In genomic region chr6:71826869-71827268, GRCm38 (mm10) we compare ENCODE assay signal across 8 mouse cellular contexts. TPM values are rescaled to one million over a fixed set of nuclear protein-coding genes. Genes with fewer than 3 reads are reported as not detected.
DNase-seq lines count a peak whose midpoint lies in the region; ATAC-seq lines count a peak whose summit lies in the region.

Gene Mrpl35 (minus strand): TSS chr6:71826969.

- no peaks in the 10 kb centered on the region for H3K36me3 ChIP-seq in heart, embryonic 14.5 days (ENCODE audit: control insufficient read depth, insufficient read depth, low read length)
- no peaks in the 10 kb centered on the region for H3K36me3 ChIP-seq in stomach, embryonic 14.5 days (ENCODE audit: control insufficient read depth, insufficient read depth, low read length)

- H3K27me3 ChIP-seq in heart, embryonic 14.5 days (ENCODE audit: control insufficient read depth, insufficient read depth, low read length) = no peaks in the 10 kb centered on the region
- no peaks in the 10 kb centered on the region for H3K27me3 ChIP-seq in stomach, embryonic 14.5 days (ENCODE audit: control insufficient read depth, insufficient read depth, low read length)

- no peak within 1 kb of the TSS for H3K27ac ChIP-seq in brown adipose tissue, adult 24 weeks (replicated peaks; ENCODE audit: low read depth, low read length)
- no peak within 1 kb of the TSS for H3K27ac ChIP-seq in heart, embryonic 14.5 days (replicated peaks in 1 of 2; ENCODE audit: control insufficient read depth in 1 of 2, insufficient read depth in 1 of 2, low read depth in 2 of 2, low read length in 2 of 2)
- no peak within 1 kb of the TSS for H3K27ac ChIP-seq in stomach, embryonic 14.5 days (ENCODE audit: low read length)

- H3K9me3 ChIP-seq in heart, embryonic 14.5 days (ENCODE audit: control insufficient read depth, low read length) = no peaks in the 10 kb centered on the region
- H3K9me3 ChIP-seq in stomach, embryonic 14.5 days (ENCODE audit: control insufficient read depth, low read depth, low read length) = no peaks in the 10 kb centered on the region

- intact Hi-C loops in left cerebral cortex, postnatal 4 days (cut with DNase I) = no loop called here

- no peak within 1 kb of the TSS for H3K4me2 ChIP-seq in heart, embryonic 14.5 days (ENCODE audit: low read length)
- no peak within 1 kb of the TSS for H3K4me2 ChIP-seq in stomach, embryonic 14.5 days (replicated peaks; ENCODE audit: low read depth, low read length)

- no peak for ATAC-seq in heart, embryonic 14.5 days (ENCODE audit: insufficient number of reproducible peaks, insufficient read depth, low FRiP score, low read depth)
- no peak for ATAC-seq in stomach, embryonic 14.5 days (ENCODE audit: insufficient number of reproducible peaks, insufficient read depth, low FRiP score, low read depth)

- no peak within 1 kb of the TSS for H3K9ac ChIP-seq in heart, embryonic 14.5 days (ENCODE audit: low read length)
- H3K9ac ChIP-seq in stomach, embryonic 14.5 days (replicated peaks; ENCODE audit: low read depth, low read length) = no peak within 1 kb of the TSS

- peaks cover 4% of the 10 kb centered on the region; the same call in 1 of the 2 replicates for H3K4me1 ChIP-seq in brown adipose tissue, adult 24 weeks (ENCODE audit: control insufficient read depth, insufficient read depth, insufficient read length, low read length)
- H3K4me1 ChIP-seq in heart, embryonic 14.5 days (ENCODE audit: control insufficient read depth in 2 of 2, insufficient read depth in 2 of 2, low read length in 2 of 2) = peaks cover 0 to 11% of the 10 kb centered on the region in 2 experiments; a peak in 2 of 4 replicates
- H3K4me1 ChIP-seq in stomach, embryonic 14.5 days (ENCODE audit: control insufficient read depth, insufficient read depth, low read length) = 0 out of 2 replicates have a peak, but pooled peaks cover 6% of the 10 kb centered on the region

- no peak within 1 kb of the TSS for H3K4me3 ChIP-seq in brown adipose tissue, adult 24 weeks (ENCODE audit: insufficient read depth, low read depth, low read length)
- no peak within 1 kb of the TSS for H3K4me3 ChIP-seq in heart, embryonic 14.5 days (ENCODE audit: control insufficient read depth in 1 of 2, insufficient read depth in 1 of 2, low read depth in 1 of 2, low read length in 2 of 2)
- no peak within 1 kb of the TSS for H3K4me3 ChIP-seq in stomach, embryonic 14.5 days (ENCODE audit: low read depth, low read length)

- WGBS in heart, embryonic 14.5 days = 27% methylated on average over 1 of the region's 1 CpGs
- 30% methylated on average over 1 of the region's 1 CpGs for WGBS in stomach, embryonic 14.5 days

- DNase-seq in left cerebral cortex, adult 18-20 months (ENCODE audit: low spot score in 2 of 2) = no peak
- no peak for DNase-seq in left cerebral cortex, adult 11 months (ENCODE audit: low spot score)
- no peak for DNase-seq in left cerebral cortex, postnatal 4 days
- no peak for DNase-seq in cerebellum, postnatal 36 days
- DNase-seq in lung, postnatal 10 days = no peak

RNA-seq across cellular contexts. Expression of gene Mrpl35, which starts in this region (rescaled TPM):
- 10 to 100 TPM; 30.9 to 34.0 TPM for total RNA-seq in left cerebral cortex, adult 18-20 months (2021)
- polyA plus RNA-seq in brown adipose tissue, adult 24 weeks (2012; ENCODE audit: insufficient read depth, insufficient read length, missing spikeins) = 94.4 and 122 TPM in 2 replicates
- 65.1 and 66.2 TPM in 2 replicates for polyA plus RNA-seq in heart, embryonic 14.5 days (2014; fragmentation: Nextera tagmentation; extraction: Ambion mirVana)
- 10 to 100 TPM; 28.3 to 29.0 TPM for total RNA-seq in left cerebral cortex, postnatal 4 days (2021)
- 60.3 and 65.8 TPM in 2 replicates for polyA plus RNA-seq in stomach, embryonic 14.5 days (2014; fragmentation: Nextera tagmentation; extraction: Ambion mirVana)
